Mouse (Mus musculus) E14TG2a.4 (cell line): ENCODE results near the gene B3gnt7.

Source experiments
- H3K27me3 ChIP-seq: 2 replicates; pipeline ENCODE4 v1.6.1; 2014; ENCODE audit warnings: low read length, control low read depth; ENCODE audit not compliant: insufficient read depth
- H3K36me3 ChIP-seq: 2 replicates; pipeline ENCODE4 v1.6.1; 2014; ENCODE audit warnings: low read length, control low read depth; ENCODE audit not compliant: insufficient read depth
- H3K4me1 ChIP-seq: replicated peaks from 2 replicates; pipeline ENCODE4 v1.6.1; 2014; ENCODE audit warnings: low read depth, low read length, control low read depth
- H3K4me3 ChIP-seq: replicated peaks from 2 replicates; pipeline ENCODE4 v1.5.1; 2014; ENCODE audit warnings: mild to moderate bottlenecking, low read length
- H3K9me3 ChIP-seq: 2 replicates; pipeline ENCODE4 v1.6.1; 2014; ENCODE audit warnings: low read length, control low read depth
- CTCF ChIP-seq: conservative IDR thresholded peaks from 2 replicates; pipeline ENCODE4 v1.5.1; 2014; ENCODE audit warnings: low read length
- NANOG ChIP-seq: IDR thresholded peaks from 2 replicates; pipeline ENCODE4 v1.6.1; 2014; ENCODE audit warnings: borderline replicate concordance, low read length, mixed read lengths
- POU5F1 ChIP-seq: IDR thresholded peaks from 2 replicates; pipeline ENCODE4 v1.6.1; 2014; ENCODE audit warnings: low read length, borderline replicate concordance

Gene B3gnt7

DNA sequence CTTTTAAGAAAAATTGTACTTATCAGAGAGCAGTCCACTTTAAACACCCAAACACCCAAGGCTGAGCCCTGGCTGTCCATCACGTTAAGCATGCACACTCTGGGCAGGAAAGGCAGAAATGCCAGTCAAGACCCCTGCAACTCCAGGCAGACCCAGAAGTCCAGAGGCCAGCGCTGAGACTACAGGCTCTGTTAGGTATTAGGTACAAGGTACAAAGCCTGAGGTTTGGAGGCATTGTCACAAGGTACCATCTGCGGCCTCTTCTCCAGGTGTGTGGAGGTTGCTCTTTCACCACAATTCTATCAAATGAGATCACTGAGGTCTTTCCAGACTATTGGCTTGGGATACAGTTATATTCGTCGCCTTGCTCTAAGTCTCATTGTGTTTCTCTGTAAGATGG lies 8.8 kb upstream of the B3gnt7 start:
- no peaks in the 10 kb centered on the region for H3K9me3 ChIP-seq
- no peak for TF ChIP-seq NANOG
- TF ChIP-seq POU5F1: no peak
- no peak for TF ChIP-seq CTCF
- H3K36me3 ChIP-seq: no peaks in the 10 kb centered on the region; the same call in 1 of the 2 replicates
- peaks cover 42% of the 10 kb centered on the region for H3K4me1 ChIP-seq
- no peak overlapping the region for H3K4me3 ChIP-seq
- H3K27me3 ChIP-seq: no peaks in the 10 kb centered on the region

DNA sequence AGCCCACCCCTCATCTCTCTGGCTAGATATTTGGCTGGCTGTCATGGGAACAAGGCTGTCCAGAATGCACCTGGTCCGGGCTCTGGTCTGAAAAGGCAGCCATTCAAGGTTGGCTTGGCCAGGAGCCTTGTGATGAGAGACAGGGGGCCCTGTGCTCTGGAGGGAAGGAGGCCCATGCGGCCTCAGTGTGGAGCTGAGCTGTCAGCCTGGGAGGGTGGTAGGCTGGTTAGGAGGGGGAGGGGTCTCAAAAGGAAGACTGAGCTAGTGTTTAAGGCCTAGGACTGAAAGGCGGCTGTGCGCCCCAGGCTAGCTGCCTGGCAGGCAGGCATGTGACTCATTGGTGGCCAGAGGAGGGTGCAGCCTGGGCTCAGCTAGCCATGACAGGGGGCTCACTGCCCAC lies 8.2 kb upstream of the B3gnt7 start:
- H3K36me3 ChIP-seq: no peaks in the 10 kb centered on the region; the same call in 1 of the 2 replicates
- TF ChIP-seq POU5F1 (no peak), NANOG (no peak), CTCF (no peak)
- H3K9me3 ChIP-seq: no peaks in the 10 kb centered on the region
- no peaks in the 10 kb centered on the region for H3K27me3 ChIP-seq
- peak overlapping the region; percentile 48 for H3K4me3 ChIP-seq
- H3K4me1 ChIP-seq: peaks cover 47% of the 10 kb centered on the region

DNA sequence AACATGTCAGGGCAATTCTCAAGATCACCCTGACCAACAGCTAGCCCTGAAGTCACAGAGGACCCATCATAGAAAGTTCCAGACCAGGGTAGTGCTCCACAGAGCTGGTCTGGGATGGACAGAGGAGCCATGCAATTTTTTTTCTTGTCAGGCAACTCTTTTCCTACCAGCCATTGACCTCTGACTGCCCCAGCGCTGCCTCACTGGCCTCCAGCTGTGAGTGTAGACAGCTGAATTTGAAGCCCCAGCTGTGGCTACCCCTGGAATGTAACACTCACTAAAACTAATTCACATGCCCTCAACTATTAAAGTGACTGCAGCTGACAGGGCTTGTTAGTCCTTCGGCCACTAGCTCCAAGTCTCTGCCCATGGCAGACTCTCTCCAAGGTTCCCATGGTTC lies 2.5 kb upstream of the B3gnt7 start:
- H3K9me3 ChIP-seq: no peaks in the 10 kb centered on the region
- H3K4me1 ChIP-seq: peaks cover 73% of the 10 kb centered on the region
- TF ChIP-seq POU5F1 (no peak), NANOG (no peak), CTCF (no peak)
- H3K27me3 ChIP-seq: no peaks in the 10 kb centered on the region
- peak overlapping the region; percentile 96 for H3K4me3 ChIP-seq
- peaks cover 12% of the 10 kb centered on the region for H3K36me3 ChIP-seq

DNA sequence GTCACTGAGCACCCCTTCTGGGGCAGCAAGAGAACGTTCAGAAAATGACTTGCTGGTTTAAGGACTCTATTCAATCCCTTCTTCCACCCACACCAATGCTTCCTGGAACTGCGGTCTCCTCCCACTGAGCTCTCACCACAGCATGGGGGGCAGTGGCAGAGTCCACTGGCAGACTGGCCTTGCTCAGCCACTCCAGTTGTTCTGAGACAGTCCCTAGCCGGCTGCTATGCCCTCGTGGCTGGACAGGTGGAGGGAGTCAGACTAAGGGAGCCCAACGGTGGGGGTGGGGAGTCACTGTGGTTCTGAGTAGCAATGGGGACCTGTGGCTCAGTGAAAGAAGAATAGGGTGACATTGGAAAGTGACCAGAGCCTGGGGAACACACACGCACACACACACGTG lies 1.9 kb upstream of the B3gnt7 start:
- H3K36me3 ChIP-seq: peaks cover 19% of the 10 kb centered on the region
- no peaks in the 10 kb centered on the region for H3K27me3 ChIP-seq
- H3K9me3 ChIP-seq: no peaks in the 10 kb centered on the region
- TF ChIP-seq CTCF (no peak), NANOG (no peak), POU5F1 (no peak)
- H3K4me1 ChIP-seq: peaks cover 76% of the 10 kb centered on the region
- H3K4me3 ChIP-seq: peak overlapping the region; percentile 96

DNA sequence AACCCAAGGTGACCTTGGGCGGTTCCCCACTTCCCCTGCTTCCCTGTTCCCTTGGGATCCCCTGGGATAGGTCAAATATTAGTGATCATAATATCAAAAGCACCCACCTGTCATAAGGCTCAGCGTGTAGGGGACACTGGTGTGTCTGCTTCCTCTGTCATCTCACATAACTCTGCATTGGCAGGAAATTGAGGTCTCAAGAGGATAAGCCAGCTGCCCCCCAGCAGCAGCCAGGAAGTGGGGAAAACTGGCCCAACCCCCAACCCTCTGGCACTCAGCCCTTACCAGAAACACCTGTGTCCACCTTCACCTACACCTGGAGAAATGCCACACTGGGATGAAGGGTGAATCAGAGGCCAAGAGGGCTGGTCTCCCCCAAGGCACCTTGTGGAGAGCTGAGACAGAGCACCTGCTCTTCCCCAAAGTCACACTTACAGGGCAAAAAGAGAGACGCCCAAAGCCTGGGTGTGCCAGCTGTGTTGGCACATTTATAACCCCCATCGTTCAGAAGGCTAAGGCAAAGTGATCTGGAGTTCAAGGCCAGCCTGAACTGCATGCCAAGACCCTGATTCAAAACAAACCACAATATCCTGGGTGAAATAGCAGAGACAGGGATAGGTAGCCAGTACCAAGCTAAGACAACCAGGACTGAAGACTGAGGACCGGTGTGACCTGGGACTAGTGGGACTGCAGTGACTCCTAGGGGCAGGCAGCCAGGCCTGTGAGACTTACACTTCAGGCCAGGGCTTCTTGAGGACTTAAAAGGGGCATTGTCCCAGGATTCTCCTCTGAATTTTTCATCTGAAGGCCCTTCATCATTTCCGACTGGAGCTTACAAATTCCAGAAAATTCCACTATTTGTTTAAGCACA lies 1.2 kb upstream of the B3gnt7 start:
- peaks cover 26% of the 10 kb centered on the region for H3K36me3 ChIP-seq
- peaks cover 78% of the 10 kb centered on the region for H3K4me1 ChIP-seq
- no peak for TF ChIP-seq POU5F1
- no peak for TF ChIP-seq NANOG
- no peak for TF ChIP-seq CTCF
- no peaks in the 10 kb centered on the region for H3K9me3 ChIP-seq
- H3K4me3 ChIP-seq: peak overlapping the region; percentile 96
- no peaks in the 10 kb centered on the region for H3K27me3 ChIP-seq

DNA sequence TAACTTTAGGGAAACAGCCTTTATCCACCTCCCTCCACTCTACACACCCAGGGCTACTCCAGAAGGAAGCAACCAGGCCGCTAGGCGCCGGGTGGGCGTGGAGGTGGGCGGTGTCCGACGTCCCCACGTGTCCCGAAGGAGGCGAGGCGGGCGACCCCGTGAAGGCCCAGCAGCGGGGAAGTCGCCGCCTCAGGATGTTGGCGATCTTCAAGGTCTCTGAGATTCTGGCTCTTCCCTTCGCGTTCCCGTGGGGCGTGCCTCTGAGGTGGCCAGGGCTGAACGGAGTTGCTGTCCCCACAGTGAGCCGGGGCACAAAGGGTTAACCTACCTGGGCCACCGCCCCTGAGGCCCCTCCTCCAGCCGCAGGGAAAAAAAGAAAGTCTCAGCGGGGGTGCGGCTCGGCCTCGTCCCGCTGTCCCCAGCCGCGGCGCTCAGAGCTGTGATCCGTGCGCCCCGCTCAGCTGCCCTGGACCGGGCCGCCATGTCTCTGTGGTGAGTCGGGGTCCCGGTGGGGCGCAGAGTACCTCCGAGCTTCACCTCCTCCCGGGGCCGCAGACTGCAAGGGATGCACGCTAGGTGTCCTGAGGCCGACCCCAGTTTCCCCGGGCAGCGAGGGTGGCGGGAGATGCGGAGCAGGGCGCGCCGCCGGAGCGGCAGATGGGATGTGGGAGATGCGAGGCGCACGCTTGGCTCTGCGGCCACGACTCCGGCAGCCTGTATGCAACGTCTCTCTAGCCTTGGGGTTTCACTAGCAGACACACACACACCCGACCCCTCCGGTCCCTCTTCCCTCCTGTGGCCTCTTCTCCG lies 636 bp downstream of the B3gnt7 start:
- Histone ChIP-seq H3K4me1 (peaks cover 89% of the 10 kb centered on the region), H3K27me3 (no peaks in the 10 kb centered on the region), H3K9me3 (no peaks in the 10 kb centered on the region), H3K4me3 (peak overlapping the region; percentile 96), H3K36me3 (peaks cover 42% of the 10 kb centered on the region)
- TF ChIP-seq NANOG (no peak), POU5F1 (no peak), CTCF (no peak)

DNA sequence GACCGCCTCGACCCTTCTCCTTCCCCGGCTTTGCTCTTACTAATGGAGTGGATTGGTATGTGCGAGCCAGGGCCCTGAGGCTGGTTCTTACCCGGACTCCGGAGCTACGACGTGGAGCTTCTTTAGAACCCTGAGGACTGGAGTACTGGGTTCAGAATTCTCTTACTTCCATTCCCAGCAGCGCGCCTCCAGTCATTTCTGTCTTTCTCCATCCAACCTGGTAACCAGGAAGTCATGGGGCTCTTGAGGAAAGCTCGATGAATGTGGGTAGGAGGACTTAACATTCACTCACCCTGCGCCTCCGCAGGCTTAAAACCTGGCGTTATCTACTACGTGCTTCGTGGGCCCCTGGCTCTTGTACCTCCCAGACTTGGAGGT lies 1.2 kb downstream of the B3gnt7 start:
- Histone ChIP-seq H3K36me3 (peaks cover 42% of the 10 kb centered on the region), H3K4me1 (peaks cover 88% of the 10 kb centered on the region), H3K9me3 (no peaks in the 10 kb centered on the region), H3K4me3 (peak overlapping the region; percentile 96), H3K27me3 (no peaks in the 10 kb centered on the region)
- TF ChIP-seq CTCF: no peak
- TF ChIP-seq POU5F1: no peak
- TF ChIP-seq NANOG: no peak

DNA sequence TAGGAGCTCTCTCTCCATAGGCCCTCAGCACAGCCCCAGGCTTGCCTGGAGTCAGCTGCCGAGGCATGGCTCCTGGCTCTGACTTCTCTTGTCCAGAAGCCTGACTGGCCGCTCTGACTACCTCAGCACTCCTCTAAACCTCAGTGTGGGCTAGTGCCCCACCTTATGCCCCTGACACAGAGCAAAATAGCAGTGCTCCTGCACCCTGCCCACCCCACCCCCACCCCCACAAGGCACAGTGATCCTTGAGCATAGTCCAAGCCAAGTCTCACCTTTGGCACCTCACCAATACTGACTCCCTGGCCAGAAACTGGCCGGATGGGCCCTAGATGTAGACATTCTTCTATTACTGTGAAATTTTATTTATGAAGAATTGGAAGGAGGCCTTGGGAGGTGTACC lies 4.1 kb downstream of the B3gnt7 start:
- Histone ChIP-seq H3K27me3 (no peaks in the 10 kb centered on the region), H3K9me3 (no peaks in the 10 kb centered on the region), H3K36me3 (peaks cover 42% of the 10 kb centered on the region), H3K4me3 (peak overlapping the region; percentile 96), H3K4me1 (peaks cover 72% of the 10 kb centered on the region)
- TF ChIP-seq NANOG: no peak
- TF ChIP-seq POU5F1: no peak
- no peak for TF ChIP-seq CTCF
